Mouse (Mus musculus) CD8-positive naive resting alpha-beta T cell, adult 2 months (primary cell): Measurements from ENCODE around the gene Capn11.

Experiments used
- DNase-seq, 2 experiments: peaks; one replicate each; pipeline ENCODE4 v3.0.0; 2022; ENCODE audit warnings: low read depth in 2 of 2, low spot score in 2 of 2

Gene Capn11

DNA sequence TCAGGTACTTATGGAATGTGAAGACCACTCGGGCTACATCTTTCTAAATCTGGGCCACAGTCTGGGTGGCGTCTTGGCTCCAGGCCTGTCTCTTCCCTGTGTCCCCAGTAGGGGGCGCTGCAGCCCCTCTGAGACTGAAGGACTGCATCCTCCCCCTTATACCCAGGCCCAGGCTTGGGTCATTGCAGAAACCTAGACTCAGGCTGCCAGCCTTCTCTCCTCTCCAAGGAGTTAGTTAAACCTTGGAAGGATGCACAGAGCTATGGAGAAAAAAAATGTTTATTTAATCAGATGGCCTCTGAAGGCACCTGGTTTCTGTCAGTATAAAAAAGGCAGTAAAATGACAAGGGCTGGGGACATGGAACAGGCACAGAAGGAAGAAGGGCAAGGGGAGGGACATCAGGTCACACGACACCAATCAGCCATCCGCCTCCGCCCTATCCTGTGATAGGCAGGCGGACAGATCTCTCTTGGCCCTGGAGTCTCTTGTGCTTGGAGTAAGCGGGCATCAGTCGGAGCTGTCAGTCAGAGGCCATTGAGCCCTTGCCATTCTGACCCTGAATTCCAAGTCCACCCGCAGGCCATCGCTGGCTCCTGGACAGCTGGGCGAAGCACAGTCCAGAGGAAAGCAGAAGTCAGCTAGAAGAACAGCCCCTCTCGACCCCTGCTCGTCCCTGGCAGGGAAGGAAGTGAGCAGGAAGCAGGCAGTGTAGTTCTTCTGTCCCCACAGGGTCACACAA, 74.0 kb downstream of the Capn11 start:
- peak; percentile 66 to 71 for DNase-seq

DNA sequence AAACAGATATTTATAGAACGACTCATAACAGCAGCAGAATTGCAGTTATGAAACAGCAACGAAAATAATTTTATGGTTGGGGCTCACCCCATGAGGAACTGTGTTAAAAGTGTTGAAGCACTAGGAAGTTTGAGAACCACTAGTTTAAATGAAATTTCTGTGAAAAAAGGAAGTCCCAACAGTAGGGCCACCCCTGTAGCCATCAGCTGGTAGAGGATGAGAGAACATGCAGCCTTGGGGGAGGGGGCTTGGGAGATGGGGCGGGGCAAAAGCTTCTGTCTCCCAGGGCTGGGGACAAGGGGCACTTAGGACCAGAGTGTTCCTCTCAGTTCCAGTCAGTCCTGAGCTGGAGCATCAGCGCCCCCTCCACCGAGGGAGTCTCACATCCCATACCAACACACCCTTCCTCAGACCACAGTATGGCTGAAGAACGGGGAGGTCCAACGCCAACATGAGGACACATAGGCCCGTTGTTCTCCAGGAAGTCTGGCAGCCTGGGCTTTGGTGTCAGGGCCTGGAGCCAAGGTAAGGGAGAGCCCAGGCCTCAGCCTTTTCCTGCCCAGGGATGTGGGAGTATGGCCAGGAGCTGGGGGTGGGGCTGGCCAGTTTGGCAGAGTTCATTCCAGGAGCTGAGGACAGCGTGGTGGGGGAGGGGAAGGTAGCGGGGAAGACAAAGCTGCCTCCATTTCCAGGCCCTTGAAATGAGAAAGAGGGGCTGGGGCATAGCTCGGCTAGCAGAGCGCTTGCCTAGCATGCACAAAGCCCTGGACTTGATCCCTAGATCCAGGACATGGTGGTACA, 74.8 kb downstream of the Capn11 start:
- no peak for DNase-seq

DNA sequence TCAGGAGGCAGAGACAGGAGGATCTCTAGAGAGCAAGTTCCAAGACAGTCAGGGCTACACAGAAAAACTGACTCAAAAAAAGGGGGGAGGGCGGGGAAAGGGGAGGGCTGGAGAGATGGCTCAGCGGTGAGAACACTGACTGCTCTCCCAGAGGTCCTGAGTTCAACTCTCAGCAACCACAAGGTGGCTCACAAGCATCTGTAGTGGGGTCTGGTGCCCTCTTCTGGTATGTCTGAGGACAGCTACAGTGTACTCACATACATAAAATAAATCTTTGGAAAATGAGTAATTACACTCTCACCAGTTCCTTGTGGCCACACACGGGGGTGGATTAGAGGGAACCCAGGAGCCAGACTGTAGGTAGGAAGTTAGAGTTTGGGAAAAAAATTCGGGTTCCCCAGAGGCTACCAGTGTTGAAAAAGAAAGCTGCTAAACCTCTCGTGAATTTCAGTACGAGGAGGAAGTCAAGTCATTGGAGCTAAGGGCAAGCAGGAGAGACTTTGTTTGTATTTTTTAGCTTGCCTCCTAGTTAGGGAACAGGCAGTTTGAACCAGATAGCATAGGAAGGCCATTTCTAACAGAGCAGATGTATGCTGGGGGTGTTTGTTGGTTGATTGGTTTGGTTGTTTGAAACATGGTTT, 76.3 kb downstream of the Capn11 start:
- DNase-seq, result no peak

DNA sequence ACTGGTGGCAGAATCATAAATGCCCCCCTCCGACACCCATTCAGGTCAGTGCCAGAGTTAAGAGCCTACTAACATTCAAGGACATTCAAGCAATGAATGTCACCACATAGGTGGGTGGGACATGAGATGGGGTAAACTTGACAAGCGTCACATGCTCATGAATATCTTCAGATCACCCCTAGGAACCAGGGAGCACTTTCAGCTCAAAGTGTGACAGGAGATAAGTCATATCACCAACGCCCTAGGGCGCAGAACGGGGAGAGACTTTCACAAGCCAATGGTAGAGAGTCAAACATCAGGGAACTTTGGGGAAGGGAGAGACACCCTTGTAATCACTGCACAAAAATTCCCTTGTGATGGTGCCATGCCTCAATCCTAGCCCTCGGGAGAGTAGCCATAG, 76.9 kb downstream of the Capn11 start:
- DNase-seq, result no peak

DNA sequence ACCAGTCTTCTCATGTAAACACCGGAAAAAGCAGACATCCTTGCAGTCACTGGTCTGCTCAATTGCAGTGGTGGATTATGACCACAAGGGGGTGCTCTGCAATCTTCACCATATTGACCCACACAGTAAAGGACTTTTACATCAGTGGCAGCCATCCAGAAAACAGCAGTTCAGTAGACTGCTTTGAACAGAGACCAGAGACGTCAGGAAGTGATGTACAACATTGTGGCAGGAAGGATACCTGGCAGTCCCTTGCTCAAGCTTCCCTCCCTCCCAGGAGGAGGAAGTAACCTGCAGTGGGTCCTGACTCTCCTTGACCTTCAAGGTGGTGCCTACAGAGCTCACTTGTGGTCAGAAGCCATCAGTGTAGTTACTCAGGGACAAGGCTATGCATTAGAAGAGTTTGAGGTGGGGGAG, 77.5 kb downstream of the Capn11 start:
- DNase-seq, result peak; percentile 50 to 72

DNA sequence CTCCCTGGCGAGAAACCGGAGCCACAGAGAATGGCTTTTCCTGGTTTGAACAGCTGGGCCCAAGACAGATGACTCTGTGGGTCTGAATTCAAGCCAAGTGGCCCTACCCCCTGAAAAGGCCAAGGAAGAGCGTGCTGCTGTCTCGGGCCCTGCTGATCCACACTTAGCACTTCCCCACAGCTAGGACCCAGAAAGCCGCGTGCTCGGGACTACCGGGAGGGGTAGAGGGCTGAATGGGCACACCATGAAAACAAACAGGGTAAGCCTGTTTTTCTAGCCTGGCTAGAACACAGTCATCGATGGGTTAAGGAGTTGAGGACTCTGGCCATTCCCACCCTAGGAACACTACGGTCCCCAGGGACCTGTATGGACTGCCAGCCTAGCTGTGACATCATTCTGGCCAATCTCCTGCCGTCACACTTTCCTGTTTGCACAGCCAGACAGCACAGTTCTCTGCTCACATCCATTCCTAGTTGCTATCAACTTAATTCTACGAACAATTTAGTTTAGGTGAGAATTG, 78.1 kb downstream of the Capn11 start:
- no peak for DNase-seq
